Mouse (Mus musculus): ENCODE data around the gene Arl6ip4.

Gene Arl6ip4

DNA sequence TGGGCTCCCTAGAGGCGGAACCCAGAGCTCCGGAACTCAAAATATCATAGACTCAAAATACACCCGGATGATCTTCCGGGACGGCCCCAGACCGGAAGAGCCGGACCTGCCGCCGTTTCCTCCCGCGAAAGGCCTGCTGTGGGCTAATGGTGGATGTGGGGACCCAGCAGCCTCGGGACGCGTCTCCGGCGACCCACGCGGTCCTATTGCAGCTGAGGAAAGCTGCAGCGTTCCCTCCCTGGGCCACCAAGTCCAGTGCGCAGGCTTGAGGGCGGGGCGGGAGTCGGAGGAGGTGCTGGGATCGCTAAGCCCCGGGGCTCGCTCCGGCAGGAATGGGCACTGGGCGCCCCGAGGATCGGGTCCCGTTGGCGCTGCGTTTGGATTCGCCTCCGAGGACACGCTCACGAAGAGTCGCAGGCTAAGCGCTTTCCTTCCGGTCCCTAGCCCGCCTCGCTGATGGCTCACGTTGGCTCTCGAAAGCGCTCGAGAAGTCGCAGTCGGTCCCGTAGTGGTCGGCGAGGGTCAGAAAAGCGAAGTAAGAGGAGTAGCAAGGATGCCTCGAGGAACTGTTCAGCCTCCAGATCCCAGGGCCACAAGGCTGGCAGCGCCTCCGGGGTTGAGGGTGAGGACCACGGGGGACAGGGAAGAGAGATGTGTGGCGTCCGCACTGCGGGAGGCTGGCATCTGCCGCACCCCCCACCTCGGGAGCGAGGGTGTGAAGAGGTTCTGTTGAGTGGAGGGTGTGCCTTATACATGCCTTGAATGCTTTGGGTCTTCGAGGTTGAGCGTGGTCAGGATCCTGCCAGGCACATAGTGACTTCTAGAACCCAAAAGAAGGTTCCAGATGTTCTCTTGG is at the start of gene Arl6ip4:
Arl6ip4 (plus strand) TSS at position 100 of the 856 bp plus-strand sequence.
- peak; percentile 81 for DNase-seq (ENCODE audit: low spot score)

DNA sequence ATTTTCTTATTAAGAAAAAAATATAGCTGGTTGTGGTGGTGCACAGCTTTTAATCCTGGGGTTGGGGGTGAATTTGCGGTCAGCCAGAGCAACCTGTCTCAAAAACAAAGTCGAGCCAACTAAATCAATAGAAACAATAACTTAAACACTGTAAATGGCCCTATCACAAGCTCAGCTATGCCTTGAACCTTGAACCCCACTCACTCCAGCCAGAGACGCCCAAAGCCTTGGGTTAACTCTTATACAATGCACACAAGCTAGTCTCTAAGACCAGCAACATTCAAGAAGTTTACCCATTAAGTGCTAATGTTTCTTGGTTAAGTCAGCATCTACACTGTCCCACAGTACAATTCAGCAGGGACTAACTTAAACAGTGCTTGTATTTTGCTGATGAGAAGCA is 46.2 kb upstream of the Arl6ip4 start:
- DNase-seq (ENCODE audit: low spot score): no peak

DNA sequence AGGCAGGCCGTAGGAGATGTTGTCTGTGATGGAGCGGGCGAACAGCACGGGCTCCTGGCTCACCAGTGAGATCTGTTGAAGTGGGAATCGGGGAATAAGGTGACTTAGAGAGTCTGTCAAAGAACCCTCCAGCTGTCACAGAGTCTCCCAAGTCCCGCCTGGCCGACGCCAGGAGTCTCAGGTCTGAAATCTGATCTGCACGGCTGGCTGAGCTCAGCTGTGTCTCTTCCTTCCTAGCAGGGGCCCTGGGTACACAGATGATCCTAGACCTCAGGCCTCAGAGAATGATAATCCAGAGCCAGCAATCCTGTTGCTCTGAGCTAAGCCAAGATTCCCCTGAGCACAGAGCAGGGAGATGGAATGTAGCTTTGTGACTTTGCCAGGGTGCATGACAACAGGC is 42.2 kb upstream of the Arl6ip4 start:
- no peak for DNase-seq (ENCODE audit: low spot score)

DNA sequence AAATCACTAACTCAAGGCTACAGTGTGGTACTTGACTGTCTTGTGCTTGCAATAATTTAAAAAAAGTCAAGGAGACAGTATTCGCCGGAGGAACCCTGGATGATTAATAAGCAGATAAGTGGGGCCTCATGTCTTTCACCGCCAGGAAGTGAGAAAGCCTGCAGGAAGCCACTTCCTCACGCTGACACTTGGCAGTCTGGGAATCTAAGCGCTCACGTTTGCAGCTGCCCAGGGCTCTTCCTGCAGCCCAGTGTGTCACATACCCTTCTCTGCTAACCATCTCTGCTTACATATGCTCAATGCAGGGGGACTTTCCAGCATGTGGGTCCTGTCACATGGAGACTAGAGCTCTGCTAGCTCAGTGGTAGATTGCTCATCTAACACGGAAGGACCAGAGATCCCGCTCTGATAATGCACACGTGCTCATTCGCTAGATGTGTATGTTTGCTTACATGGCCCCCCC is 41.0 kb upstream of the Arl6ip4 start:
- no peak for DNase-seq (ENCODE audit: low spot score)

DNA sequence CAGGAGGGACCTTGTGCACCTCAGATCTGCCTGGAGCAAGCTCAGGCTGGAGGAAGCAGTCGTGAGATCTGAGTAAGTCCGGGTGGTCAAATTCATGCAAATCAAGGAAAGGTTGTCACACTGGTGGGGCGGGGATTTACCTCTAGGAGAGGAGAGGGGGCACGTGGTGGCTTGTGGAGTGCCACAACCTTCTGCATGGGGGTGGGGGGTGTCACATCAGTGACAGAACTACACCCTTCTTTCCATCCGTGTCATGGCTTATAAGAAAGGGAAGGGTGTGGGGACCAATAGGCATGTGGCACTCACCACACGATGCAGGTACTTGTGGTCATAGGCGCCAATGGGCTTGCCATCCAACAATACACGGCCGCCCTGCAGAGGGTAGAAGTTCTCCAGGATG is 40.2 kb upstream of the Arl6ip4 start:
- no peak for DNase-seq (ENCODE audit: low spot score)

DNA sequence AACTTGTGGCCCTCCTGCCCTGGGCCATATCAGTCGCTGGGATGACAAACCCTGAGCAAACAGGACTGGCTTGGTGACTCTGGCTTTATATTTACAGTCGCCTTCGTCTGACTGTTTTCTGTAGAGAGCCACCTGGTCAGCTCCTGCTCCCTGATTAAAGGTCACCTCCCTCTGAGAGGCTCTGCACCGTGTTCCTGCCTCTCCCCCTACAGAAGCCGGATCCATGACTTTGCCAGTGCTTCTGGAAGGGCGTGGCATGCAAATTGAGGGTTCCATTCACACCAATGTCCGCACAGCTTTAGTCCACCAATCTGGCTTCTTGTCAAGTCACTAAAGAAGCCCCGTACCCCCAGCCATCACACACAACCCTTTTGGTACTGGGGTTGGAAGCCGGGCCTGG is 39.3 kb upstream of the Arl6ip4 start:
- no peak for DNase-seq (ENCODE audit: low spot score)

DNA sequence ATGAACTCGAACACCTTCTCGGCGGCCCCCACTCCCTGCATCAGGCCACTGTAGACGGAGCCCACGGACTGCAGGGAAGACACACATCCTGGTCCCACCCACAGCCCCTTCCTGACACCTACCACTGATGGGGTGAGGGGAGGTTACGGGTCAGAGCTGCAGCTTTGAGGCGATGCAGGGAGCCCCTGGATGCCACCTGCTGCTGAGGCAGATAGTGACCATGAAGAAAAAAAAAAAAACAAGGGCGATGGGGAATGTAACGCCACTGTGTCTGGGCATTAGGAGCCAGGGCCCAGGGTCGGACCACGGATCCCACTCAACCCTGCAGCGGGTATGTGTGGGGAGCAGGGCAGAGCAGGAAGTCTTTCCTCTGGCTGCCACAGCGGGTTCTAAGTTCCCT is 38.6 kb upstream of the Arl6ip4 start:
- no peak for DNase-seq (ENCODE audit: low spot score)

DNA sequence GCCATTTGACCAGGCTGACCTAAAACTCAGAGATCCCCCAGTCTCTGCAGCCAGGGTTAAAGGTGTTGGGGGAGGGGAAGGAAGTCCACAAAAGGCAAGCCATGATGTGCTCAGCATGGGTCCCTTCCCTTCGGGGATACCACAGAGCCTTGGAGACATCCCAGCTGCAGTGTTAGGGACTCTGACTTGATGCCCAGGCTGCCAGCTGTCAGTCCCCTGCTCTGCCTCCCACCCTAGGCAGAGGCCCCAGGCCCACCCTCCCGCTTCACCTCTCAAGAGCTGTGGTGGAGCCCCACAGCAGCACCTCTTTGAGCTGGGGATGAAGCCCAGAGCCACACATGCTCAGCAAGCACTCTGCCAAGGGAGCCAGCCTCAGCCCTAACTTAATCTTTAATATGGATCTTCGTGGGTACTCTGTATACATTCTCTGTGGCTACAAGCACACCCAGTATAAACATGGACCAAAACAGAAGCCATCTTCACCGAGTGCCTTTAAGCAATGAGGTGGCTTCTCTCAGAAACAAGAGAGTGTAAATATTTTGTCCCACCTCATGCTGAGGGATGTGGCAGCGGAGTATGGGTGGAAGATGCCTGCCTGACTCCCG is 37.9 kb upstream of the Arl6ip4 start:
- no peak for DNase-seq (ENCODE audit: low spot score)

DNA sequence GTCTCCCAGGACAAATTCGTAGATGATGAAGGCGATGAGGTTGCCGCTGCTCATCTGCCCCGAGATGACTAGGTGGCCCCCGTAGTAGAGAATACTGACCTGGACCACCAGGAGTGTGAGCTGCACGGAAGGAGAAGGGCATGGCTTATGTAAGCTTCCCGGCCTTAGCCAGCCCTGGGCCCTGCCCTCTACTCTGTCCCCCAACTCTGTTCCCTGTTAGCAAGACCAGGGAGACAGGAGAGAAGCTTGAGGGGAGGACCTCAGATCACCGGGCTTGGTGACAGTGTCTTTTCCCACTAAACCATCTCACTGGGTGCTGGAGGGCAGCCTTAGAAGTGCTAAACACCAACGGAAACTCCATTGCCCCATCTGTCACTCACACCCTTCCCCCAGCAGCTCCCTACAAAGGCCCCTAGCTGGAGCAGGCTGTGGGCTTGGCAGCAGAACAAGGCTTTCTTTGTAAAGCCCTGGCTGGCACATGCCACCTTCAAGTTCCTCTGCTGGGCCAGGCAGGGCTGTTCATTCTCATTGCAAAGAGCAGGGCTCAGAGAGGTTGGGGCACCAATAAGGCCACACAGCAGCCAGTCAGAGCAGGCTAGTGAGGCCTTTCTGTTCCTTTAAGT is 37.0 kb upstream of the Arl6ip4 start:
- DNase-seq (ENCODE audit: low spot score): no peak

DNA sequence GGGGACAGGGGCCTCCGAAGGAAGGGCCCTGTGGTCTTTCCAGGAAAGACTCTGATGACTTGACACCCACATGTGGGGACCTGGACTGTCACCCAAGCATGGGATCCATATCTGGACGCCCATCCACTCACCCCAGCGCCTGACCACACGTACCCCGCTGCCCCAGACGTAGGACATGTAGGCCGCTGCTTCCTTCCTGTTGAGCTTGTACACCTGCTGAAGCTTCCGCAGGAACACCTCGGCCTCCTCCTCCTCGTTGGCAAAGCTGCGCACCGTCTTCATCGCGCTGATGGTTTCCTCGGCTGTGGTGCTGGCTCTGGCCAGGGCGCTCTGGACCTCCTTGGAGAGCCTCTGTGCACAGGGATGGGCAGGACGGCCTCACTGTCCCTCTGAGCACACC is 36.0 kb upstream of the Arl6ip4 start:
- no peak for DNase-seq (ENCODE audit: low spot score)

DNA sequence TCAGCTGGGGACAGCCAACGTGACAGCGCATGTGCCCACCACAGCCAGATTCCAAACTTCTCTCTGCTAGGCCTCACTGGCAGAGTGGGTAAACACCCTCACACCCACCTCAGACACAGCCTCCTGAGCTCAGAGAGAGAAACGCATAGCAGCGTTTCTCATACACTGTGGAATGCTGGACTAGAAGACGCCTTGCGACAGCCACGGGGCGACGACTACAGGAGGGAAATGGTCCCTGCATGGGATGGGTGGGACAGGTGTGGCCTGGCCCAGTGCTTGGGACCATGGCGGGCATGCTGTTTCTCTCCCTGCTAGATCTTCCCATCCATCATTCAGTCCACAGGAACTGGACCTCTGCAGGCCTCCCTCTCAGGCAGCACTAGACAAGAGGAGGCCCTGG is 33.4 kb upstream of the Arl6ip4 start:
- no peak for DNase-seq (ENCODE audit: low spot score)

DNA sequence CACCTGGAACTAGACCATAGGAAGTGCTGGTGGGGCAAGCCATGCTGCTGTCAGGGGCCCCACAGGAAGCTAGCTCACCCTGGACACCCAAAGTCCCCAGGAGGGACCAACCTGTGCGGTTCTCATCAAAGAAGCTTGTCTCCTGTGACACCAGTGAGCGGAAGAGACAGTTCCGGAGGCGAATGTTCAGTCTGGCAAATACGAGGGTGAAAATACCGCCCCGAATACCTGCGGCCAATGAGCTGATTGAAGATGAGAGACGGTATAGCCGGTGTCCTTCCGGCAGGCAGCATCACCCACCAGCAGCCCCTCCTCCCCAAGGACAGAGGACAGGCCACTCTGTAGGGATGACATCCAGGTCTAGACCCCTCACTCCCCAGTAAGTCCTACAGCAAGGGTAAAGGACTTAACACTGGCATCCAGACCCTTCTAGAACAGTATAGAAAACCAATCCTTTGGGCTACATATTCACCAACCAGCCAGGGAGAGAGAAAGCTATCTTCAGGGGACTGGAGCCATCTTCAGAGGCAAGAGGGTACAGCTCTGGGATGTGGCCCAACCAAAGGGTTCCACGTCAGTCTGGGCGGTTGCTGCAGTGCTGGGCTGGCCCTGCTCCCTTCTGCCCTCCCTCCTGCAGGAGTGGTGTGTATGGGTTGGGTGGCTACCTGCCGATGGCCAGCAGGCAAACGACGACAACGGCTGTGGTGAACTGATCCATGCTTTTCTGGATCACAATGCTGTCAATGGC is 32.8 kb upstream of the Arl6ip4 start:
- DNase-seq (ENCODE audit: low spot score): no peak

DNA sequence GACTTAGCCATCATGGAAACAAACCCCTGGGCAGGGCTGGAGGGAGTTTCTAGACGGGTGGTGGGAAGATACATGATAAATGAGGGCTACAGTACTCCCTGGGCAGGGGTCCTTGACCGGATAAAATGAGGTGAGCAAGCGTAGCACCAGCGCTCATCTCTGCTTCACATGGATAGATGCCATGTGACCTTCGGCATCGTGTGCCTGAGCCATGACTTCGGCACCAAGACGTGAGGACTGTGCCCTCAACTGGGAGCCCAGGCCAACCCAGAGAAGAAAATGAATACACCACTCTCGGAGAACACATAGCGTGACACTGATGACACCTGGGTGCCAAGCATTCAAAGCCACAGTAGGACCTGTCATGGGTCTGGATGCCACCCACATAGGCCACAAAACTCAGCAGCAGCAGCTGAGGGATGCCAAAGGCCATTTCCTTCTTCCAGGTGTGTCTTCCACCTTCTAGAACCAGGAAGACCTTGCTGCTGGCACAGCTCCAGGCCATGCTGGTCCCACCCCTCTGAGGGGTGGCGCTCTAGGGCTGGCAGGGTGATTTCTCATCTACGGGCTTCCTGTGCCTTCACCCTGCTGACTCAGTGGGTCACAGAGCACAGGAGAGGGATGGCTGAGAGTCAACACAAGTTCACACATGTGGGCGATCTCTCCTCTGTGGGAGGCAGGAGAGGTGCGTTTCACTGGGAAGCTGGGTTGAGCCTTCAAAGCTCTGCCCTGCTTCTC is 31.9 kb upstream of the Arl6ip4 start:
- no peak for DNase-seq (ENCODE audit: low spot score)

DNA sequence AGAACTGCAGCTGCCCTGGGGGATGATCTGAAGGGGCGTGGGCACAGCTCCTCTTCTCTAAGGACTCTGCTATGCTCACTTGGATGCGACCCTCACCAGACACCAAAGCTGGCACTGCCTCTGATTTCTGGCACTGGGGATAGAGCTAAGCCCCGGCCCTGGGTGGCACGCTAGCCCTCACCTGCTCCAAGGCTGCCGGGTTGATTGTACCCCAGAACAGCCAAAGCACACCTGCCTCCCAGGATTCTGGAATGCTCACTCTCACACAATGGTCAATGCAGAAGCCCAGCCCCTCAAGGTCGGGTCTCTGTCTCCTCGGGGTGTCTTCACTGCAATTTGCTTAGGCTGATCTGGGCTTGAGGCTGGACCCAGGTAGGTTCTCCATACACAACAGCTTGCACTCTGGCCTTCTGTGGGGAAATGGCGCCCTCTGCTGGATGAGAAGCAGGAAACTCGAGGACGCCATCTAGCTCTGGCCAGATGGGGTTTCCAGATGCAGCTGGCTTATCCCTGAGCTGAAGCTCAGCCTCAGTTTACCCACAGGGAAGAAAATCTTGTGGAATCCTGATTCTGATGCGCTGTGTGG is 31.2 kb upstream of the Arl6ip4 start:
- peak; percentile 82 for DNase-seq (ENCODE audit: low spot score)

DNA sequence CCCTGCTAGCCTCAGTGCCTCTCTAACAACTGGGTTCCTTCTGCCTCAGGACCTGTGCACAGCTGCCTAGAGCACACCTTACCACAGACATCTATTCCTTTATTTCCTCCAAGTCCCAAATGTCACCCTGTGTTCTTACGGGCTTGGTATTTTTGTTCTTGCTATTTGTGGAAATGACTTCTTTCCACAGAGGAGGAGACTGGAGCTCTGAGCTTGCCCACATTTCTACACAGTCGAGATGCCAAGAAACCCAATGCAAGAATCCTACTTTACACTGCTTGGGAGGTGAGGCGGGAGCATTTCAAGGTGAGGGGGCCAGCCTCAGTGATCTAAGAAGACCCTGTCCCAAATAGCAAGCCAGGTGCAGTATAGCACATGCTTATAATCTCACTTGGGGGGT is 30.4 kb upstream of the Arl6ip4 start:
- DNase-seq (ENCODE audit: low spot score): no peak

DNA sequence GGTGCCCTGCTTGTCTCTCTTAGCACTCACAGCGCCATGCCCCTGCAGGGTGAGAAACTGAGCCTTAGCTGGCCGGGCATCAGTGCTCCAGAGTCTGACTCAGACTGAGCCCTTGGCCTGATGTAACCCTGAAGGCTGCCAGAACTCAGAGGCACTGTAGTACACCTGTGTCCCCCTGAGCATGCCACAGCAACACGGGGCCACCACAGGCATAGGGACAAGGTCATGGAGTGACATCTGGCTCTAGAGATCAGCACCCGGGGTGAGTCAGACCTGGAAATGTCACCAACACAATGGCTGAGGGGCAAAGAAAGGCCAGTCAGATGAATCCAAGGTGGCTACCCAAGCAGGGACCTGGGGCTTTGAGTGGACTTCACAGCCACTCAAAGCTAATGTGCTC is 29.0 kb upstream of the Arl6ip4 start:
- no peak for DNase-seq (ENCODE audit: low spot score)

DNA sequence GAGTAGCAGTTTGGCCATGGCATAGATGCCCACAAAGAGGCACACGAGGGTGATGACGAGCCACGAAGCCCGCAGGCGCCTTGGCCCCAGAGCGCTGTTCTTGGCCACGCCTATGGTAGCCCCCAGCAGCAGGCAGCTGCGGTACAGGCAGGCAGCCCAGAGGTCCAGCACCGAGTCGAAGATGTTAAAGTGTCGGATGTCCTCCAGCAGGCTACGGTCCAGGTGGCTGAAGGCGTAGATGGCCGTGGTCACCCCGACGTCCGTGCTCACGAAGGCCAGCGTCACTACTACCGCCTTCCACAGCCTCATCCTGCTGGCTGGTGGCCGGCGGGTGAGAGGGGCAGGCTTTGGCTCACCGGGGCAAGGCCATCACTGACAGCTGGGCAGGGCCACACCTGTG is 26.0 kb upstream of the Arl6ip4 start:
- DNase-seq (ENCODE audit: low spot score): no peak

DNA sequence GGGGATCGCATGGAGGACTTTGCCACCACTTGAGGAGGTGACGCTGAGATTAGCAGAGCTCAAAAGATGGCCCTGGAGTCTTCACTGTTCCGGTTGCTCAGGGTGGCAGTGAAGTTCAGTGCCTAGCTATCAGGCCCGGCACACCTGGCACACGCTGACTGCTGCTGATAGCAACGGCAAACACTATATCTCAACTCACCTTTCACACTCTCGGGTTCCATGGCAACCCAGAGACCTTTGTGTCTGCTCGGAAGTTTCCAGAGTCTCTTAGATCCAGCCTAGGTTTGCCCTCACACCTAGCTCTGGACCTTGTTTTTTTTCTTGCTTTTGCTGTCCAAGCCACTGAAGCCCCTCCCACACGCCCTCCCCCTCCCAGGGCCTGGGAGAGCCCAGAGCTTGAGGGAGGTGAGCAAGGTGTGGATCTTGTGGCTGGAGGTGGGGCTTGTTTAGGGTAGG is 23.9 kb upstream of the Arl6ip4 start:
- no peak for DNase-seq (ENCODE audit: low spot score)

DNA sequence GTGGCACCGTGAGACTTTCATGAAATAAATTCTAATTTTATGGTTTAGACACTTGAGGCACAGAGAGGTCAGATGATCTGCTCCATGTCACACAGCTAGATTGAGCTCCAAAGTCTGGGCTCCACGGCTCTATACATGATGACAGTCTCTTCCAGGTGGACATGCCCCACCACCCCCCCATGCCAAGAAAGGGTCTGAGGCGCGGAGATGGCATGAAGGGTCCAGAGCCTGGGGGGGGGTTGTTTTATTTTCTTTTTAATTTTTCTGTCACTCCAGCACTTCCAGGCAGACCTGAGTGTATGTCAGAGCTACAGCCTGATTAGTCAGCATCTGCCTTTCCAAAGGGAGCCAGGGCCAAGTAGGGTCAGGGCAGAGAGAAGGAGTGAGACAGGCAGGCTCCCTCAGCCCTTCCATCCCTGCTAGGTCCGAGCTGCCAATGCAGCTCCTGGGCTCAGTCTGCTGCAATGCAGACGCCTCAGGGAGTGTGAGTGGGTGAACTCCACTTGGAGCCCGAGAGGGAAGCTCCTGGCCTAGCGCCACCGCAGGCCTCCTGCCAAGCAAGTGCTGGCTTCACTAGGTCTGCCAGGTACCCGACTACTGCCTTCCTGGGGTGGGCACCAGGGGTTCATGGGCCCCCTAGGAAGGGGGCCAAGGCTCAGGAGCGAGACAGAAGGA is 22.6 kb upstream of the Arl6ip4 start:
- peak; percentile 59 for DNase-seq (ENCODE audit: low spot score)

DNA sequence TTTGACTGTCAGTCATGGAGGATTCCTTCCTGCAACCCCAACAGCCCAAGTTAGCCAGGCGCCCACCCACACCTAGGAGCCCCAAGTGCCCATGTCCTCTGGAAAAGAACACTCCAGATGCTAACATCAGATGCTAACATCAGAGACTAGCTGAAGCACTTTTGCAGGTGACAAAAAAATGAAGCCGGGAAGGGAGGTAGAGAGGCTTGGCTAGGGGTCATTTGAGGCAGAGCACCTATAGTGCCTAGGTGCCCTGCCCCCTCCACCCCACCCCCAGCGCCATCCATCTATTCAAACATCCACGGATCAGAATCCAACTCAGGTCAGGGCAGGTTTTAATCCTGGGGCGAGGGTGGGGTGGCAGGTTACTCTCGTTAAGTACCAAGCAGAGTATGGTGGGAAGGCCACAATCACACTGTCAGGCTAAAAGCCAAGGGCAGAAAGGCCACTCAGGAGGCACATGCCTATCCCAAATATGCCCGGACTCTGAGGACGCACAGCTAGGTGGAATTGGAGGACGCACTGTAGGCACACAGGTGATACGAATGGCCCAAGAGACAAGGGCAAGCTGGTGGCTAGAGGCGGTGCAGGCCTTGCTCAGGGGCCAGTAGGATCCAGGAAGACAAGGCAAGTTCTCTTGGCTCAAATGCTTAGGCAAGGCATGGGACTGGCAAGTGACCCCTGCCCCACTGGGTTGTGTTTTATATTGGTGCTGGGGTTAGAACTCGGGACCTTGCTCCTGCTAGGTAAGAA is 21.9 kb upstream of the Arl6ip4 start:
- DNase-seq (ENCODE audit: low spot score): no peak

All from ovary, postnatal 14 days (tissue).